Mouse (Mus musculus) kidney, embryonic 16.5 days (tissue): ENCODE results near the gene Galnt9. TPM values are rescaled to one million over a fixed set of nuclear protein-coding genes. Genes with fewer than 3 reads are reported as not detected.

Experiments
- ATAC-seq: fragments of 200-750 bp; cut with Nextera tagmentation; 2 replicates; pipeline ENCODE4 v1.8.0; 2017; ENCODE audit warnings: moderate TSS enrichment; ENCODE audit not compliant: low FRiP score, low TSS enrichment
- H3K27ac ChIP-seq: fragments of 300-500 bp; sonication (generic); 2 replicates; pipeline ENCODE4 v1.5.1; 2014; ENCODE audit warnings: low read length
- H3K27me3 ChIP-seq: fragments of 300-500 bp; sonication (generic); 2 replicates; pipeline ENCODE4 v1.6.1; 2014; ENCODE audit warnings: low read length, control low read depth, mixed read lengths; ENCODE audit not compliant: insufficient read depth
- H3K36me3 ChIP-seq: fragments of 300-500 bp; sonication (generic); 2 replicates; pipeline ENCODE4 v1.6.1; 2014; ENCODE audit warnings: low read length, control low read depth, mixed read lengths; ENCODE audit not compliant: insufficient read depth
- H3K4me1 ChIP-seq: fragments of 300-500 bp; sonication (generic); 2 replicates; pipeline ENCODE4 v1.6.1; 2014; ENCODE audit warnings: low read length, control low read depth, mixed read lengths; ENCODE audit not compliant: insufficient read depth
- H3K4me2 ChIP-seq: fragments of 300-500 bp; sonication (generic); replicated peaks from 2 replicates; pipeline ENCODE4 v1.6.1; 2014; ENCODE audit warnings: low read depth, low read length
- H3K4me3 ChIP-seq: fragments of 300-500 bp; sonication (generic); 2 replicates; pipeline ENCODE4 v1.5.1; 2014; ENCODE audit warnings: mild to moderate bottlenecking, low read length
- H3K9ac ChIP-seq: fragments of 300-500 bp; sonication (generic); replicated peaks from 2 replicates; pipeline ENCODE4 v1.6.1; 2014; ENCODE audit warnings: low read length
- H3K9me3 ChIP-seq: fragments of 300-500 bp; sonication (generic); 2 replicates; pipeline ENCODE4 v1.6.1; 2016; ENCODE audit warnings: low read length, control low read depth
- WGBS: fragments of 180-500 bp; shearing (Covaris S2); extraction: QIAGEN DNeasy Blood & Tissue Kit; methylation state at CpG from one replicate; pipeline ENCODE4 v1.1.7; 2014; 5-methylcytosine and 5-hydroxymethylcytosine counted together
- polyA plus RNA-seq: library from polyadenylated mRNA; unstranded; fragments of >200 nt; fragmentation: Nextera tagmentation; extraction: Ambion mirVana; gene quantifications from 2 replicates; pipeline ENCODE4 v1.2.1, GENCODE M21; 2015

The Galnt9 gene
- polyA plus RNA-seq, 1 experiment from 2014 or later, result 0.44 TPM

GRCm38 (mm10) chr5:110567547-110567946 is 23.4 kb downstream of the Galnt9 start:
- no peak overlapping the region for H3K27ac ChIP-seq
- no peaks in the 10 kb centered on the region for H3K4me1 ChIP-seq
- H3K4me2 ChIP-seq, result no peak overlapping the region
- no peak for ATAC-seq
- no peaks in the 10 kb centered on the region for H3K9me3 ChIP-seq
- no peaks in the 10 kb centered on the region for H3K27me3 ChIP-seq
- H3K4me3 ChIP-seq, result no peak overlapping the region
- 81% methylated on average over 2 of the region's 2 CpGs for WGBS
- no peaks in the 10 kb centered on the region for H3K36me3 ChIP-seq
- no peak overlapping the region for H3K9ac ChIP-seq

GRCm38 (mm10) chr5:110574888-110575287 is 30.7 kb downstream of the Galnt9 start:
- no peak for ATAC-seq
- no peak overlapping the region for H3K4me3 ChIP-seq
- no peak overlapping the region for H3K9ac ChIP-seq
- H3K27ac ChIP-seq, result no peak overlapping the region
- no peaks in the 10 kb centered on the region for H3K4me1 ChIP-seq
- no peaks in the 10 kb centered on the region for H3K9me3 ChIP-seq
- no peaks in the 10 kb centered on the region for H3K36me3 ChIP-seq
- 71% methylated on average over 6 of the region's 6 CpGs for WGBS
- no peaks in the 10 kb centered on the region for H3K27me3 ChIP-seq
- no peak overlapping the region for H3K4me2 ChIP-seq

- no peak overlapping the region for H3K4me3 ChIP-seq
- no peaks in the 10 kb centered on the region for H3K27me3 ChIP-seq
- H3K4me2 ChIP-seq, result no peak overlapping the region
- WGBS, result 84% methylated on average over 4 of the region's 4 CpGs
- no peaks in the 10 kb centered on the region for H3K4me1 ChIP-seq
- H3K36me3 ChIP-seq, result no peaks in the 10 kb centered on the region
- no peak for ATAC-seq
- H3K9me3 ChIP-seq, result no peaks in the 10 kb centered on the region
- H3K9ac ChIP-seq, result no peak overlapping the region
- no peak overlapping the region for H3K27ac ChIP-seq
These were observed 35.1 kb downstream of the Galnt9 start for GRCm38 (mm10) chr5:110579296-110579695.

- Histone ChIP-seq H3K4me1 (no peaks in the 10 kb centered on the region), H3K4me3 (no peak overlapping the region), H3K4me2 (no peak overlapping the region), H3K36me3 (no peaks in the 10 kb centered on the region), H3K27ac (no peak overlapping the region), H3K9ac (no peak overlapping the region), H3K9me3 (no peaks in the 10 kb centered on the region), H3K27me3 (no peaks in the 10 kb centered on the region)
- ATAC-seq, result no peak
- 89% methylated on average over 19 of the region's 19 CpGs for WGBS
These were observed 36.5 kb downstream of the Galnt9 start for GRCm38 (mm10) chr5:110580569-110581239.

GRCm38 (mm10) chr5:110582647-110583538 is 38.7 kb downstream of the Galnt9 start:
- no peak overlapping the region for H3K27ac ChIP-seq
- no peaks in the 10 kb centered on the region for H3K36me3 ChIP-seq
- no peak overlapping the region for H3K4me2 ChIP-seq
- H3K9ac ChIP-seq, result no peak overlapping the region
- WGBS, result 59% methylated on average over 10 of the region's 10 CpGs
- no peaks in the 10 kb centered on the region for H3K9me3 ChIP-seq
- no peaks in the 10 kb centered on the region for H3K4me1 ChIP-seq
- H3K4me3 ChIP-seq, result no peak overlapping the region
- H3K27me3 ChIP-seq, result no peaks in the 10 kb centered on the region
- ATAC-seq, result no peak

GRCm38 (mm10) chr5:110587467-110587866 is 43.3 kb downstream of the Galnt9 start:
- ATAC-seq, result no peak
- Histone ChIP-seq H3K27ac (no peak overlapping the region), H3K9ac (no peak overlapping the region), H3K4me1 (no peaks in the 10 kb centered on the region), H3K4me3 (no peak overlapping the region), H3K4me2 (no peak overlapping the region), H3K36me3 (no peaks in the 10 kb centered on the region), H3K9me3 (no peaks in the 10 kb centered on the region), H3K27me3 (no peaks in the 10 kb centered on the region)

- H3K27ac ChIP-seq, result no peak overlapping the region
- no peak overlapping the region for H3K4me2 ChIP-seq
- H3K9me3 ChIP-seq, result no peaks in the 10 kb centered on the region
- no peaks in the 10 kb centered on the region for H3K27me3 ChIP-seq
- no peak overlapping the region for H3K4me3 ChIP-seq
- no peak for ATAC-seq
- no peaks in the 10 kb centered on the region for H3K36me3 ChIP-seq
- H3K4me1 ChIP-seq, result no peaks in the 10 kb centered on the region
- no peak overlapping the region for H3K9ac ChIP-seq
- 91% methylated on average over 8 of the region's 8 CpGs for WGBS
These were observed 45.7 kb downstream of the Galnt9 start for GRCm38 (mm10) chr5:110589833-110590232.

- WGBS, result 87% methylated on average over 8 of the region's 8 CpGs
- no peaks in the 10 kb centered on the region for H3K36me3 ChIP-seq
- no peaks in the 10 kb centered on the region for H3K27me3 ChIP-seq
- H3K9me3 ChIP-seq, result no peaks in the 10 kb centered on the region
- no peak for ATAC-seq
- H3K4me1 ChIP-seq, result peaks cover 18% of the 10 kb centered on the region
- no peak overlapping the region for H3K4me3 ChIP-seq
- H3K27ac ChIP-seq, result no peak overlapping the region
- H3K9ac ChIP-seq, result no peak overlapping the region
- H3K4me2 ChIP-seq, result no peak overlapping the region
These were observed 50.3 kb downstream of the Galnt9 start for GRCm38 (mm10) chr5:110594465-110594864.

GRCm38 (mm10) chr5:110595341-110595740 is 51.2 kb downstream of the Galnt9 start:
- WGBS, result 92% methylated on average over 10 of the region's 10 CpGs
- H3K36me3 ChIP-seq, result no peaks in the 10 kb centered on the region
- H3K9ac ChIP-seq, result no peak overlapping the region
- no peak overlapping the region for H3K4me3 ChIP-seq
- H3K27ac ChIP-seq, result no peak overlapping the region
- H3K4me1 ChIP-seq, result peaks cover 18% of the 10 kb centered on the region
- no peaks in the 10 kb centered on the region for H3K27me3 ChIP-seq
- no peak for ATAC-seq
- no peak overlapping the region for H3K4me2 ChIP-seq
- H3K9me3 ChIP-seq, result no peaks in the 10 kb centered on the region
